Comparison of ENCODE assay signal across 16 mouse cellular contexts in genomic region chr5:100651486-100651885, GRCm38 (mm10).
"Had no signal": no experiment of that assay in that cellular context is flagged by ENCODE, and none has a peak within 500 bp of the region (broad histone marks: within the 10 kb centered on the region; RNA-seq: fewer than 3 reads in every experiment).

No protein-coding gene starts in this region.

- H3K4me3 ChIP-seq: limb, embryonic 15.5 days; liver, embryonic 12.5 days; lung, embryonic 15.5 days; megakaryocyte, embryonic 14.5 days; midbrain, embryonic 15.5 days; neural tube, embryonic 13.5 days had no signal

- ATAC-seq: liver, embryonic 12.5 days; midbrain, embryonic 15.5 days had no signal

- DNase-seq: kidney, adult 11 months; kidney, adult 9 months; layer of hippocampus, adult 9-11 months; layer of hippocampus, postnatal 36 days; lung, postnatal 14 days; retina, postnatal 1 day; right cerebral cortex, postnatal 4 days had no signal

- H3K27me3 ChIP-seq: limb, embryonic 15.5 days; lung, embryonic 15.5 days; midbrain, embryonic 15.5 days; neural tube, embryonic 13.5 days had no signal

- H3K4me2 ChIP-seq: limb, embryonic 15.5 days; liver, embryonic 12.5 days; lung, embryonic 15.5 days; midbrain, embryonic 11.5 days; midbrain, embryonic 15.5 days; neural tube, embryonic 13.5 days had no signal

- H3K27ac ChIP-seq: kidney, postnatal 0 days; limb, embryonic 15.5 days; liver, embryonic 12.5 days; lung, embryonic 15.5 days; macrophage; midbrain, embryonic 15.5 days; neural tube, embryonic 13.5 days had no signal

- H3K9ac ChIP-seq: limb, embryonic 15.5 days; liver, embryonic 12.5 days; lung, embryonic 15.5 days; midbrain, embryonic 15.5 days; neural tube, embryonic 13.5 days had no signal

- H3K9me3 ChIP-seq: limb, embryonic 15.5 days; liver, embryonic 12.5 days; lung, embryonic 15.5 days; megakaryocyte, embryonic 14.5 days; midbrain, embryonic 15.5 days; neural tube, embryonic 13.5 days had no signal

- H3K4me1 ChIP-seq: limb, embryonic 15.5 days; lung, embryonic 15.5 days; midbrain, embryonic 15.5 days; neural tube, embryonic 13.5 days had no signal
